Mouse (Mus musculus): ENCODE results near the gene Hist1h2bn.

- TF ChIP-seq POLR2A (IDR thresholded peaks at IDR 0.05; ENCODE audit: insufficient read length, low read depth) (no peak), MAX (IDR thresholded peaks at IDR 0.05; ENCODE audit: low read depth) (no peak), POLR2AphosphoS2 (IDR thresholded peaks at IDR 0.05; ENCODE audit: insufficient read length, low read depth) (no peak)
Observed at GRCm38 (mm10) chr13:21751417-21751816, 2.5 kb upstream of the Hist1h2bn start.
